Mouse (Mus musculus) cerebellum, adult 2 months (tissue): Measurements from ENCODE around the gene Khsrp.

Experiments
- CTCF ChIP-seq: fragments of 200-500 bp; IDR thresholded peaks from 2 replicates; pipeline ENCODE4 v1.5.1; 2011; ENCODE audit warnings: low read depth, mild to moderate bottlenecking, control low read depth, low read length, moderate library complexity, borderline replicate concordance; ENCODE audit not compliant: insufficient read depth
- POLR2A ChIP-seq: fragments of 200-500 bp; IDR thresholded peaks from 2 replicates; pipeline ENCODE4 v1.6.1; 2011; ENCODE audit warnings: low read length, control low read depth, borderline replicate concordance; ENCODE audit not compliant: insufficient read depth

- TF ChIP-seq POLR2A (0 out of 2 replicates have a peak, but pooled peaks have one; percentile 41), CTCF (no peak)
These were observed 41.7 kb downstream of the Khsrp start for GRCm38 (mm10) chr17:56989467-56990114.
